In genomic region chr11:115323354-115323753, GRCm38 (mm10) we compare ENCODE assay signal across 24 mouse cellular contexts. TPM values are rescaled to one million over a fixed set of nuclear protein-coding genes. Genes with fewer than 3 reads are reported as not detected.
DNase-seq lines count a peak whose midpoint lies in the region; ATAC-seq lines count a peak whose summit lies in the region.
"Had no signal": no experiment of that assay in that cellular context is flagged by ENCODE, and none has a peak within 500 bp of the region (broad histone marks: within the 10 kb centered on the region; RNA-seq: fewer than 3 reads in every experiment).

No protein-coding gene starts in this region.

- ATAC-seq in heart, embryonic 12.5 days (ENCODE audit: insufficient number of reproducible peaks, low FRiP score) = no peak
- ATAC-seq in hindbrain, embryonic 16.5 days = no peak
- no peak for ATAC-seq in neural tube, embryonic 15.5 days (ENCODE audit: low FRiP score)
- no peak for ATAC-seq in monocyte, adult 5-6 weeks (replicated peaks; ENCODE audit: insufficient number of reproducible peaks, low FRiP score, low TSS enrichment, poor library complexity, severe bottlenecking)
- ATAC-seq: intestine, embryonic 15.5 days had no signal

- peaks cover 95% of the 10 kb centered on the region for H3K27me3 ChIP-seq in heart, embryonic 10.5 days (ENCODE audit: insufficient read depth, poor library complexity, severe bottlenecking)
- peaks cover 95% of the 10 kb centered on the region for H3K27me3 ChIP-seq in heart, embryonic 12.5 days (replicated peaks)
- H3K27me3 ChIP-seq in hindbrain, embryonic 16.5 days (replicated peaks; ENCODE audit: control insufficient read depth, insufficient read depth, low read length) = peaks cover 53% of the 10 kb centered on the region
- peaks cover 82% of the 10 kb centered on the region for H3K27me3 ChIP-seq in neural tube, embryonic 15.5 days (replicated peaks)

- H3K9ac ChIP-seq in heart, embryonic 12.5 days = no peak overlapping the region
- no peak overlapping the region for H3K9ac ChIP-seq in hindbrain, embryonic 16.5 days (ENCODE audit: low read depth, low read length)
- no peak overlapping the region for H3K9ac ChIP-seq in neural tube, embryonic 15.5 days (replicated peaks)
- H3K9ac ChIP-seq: intestine, embryonic 15.5 days; limb, embryonic 12.5 days; liver, embryonic 13.5 days; lung, embryonic 15.5 days; stomach, embryonic 15.5 days had no signal

- H3K4me1 ChIP-seq in heart, embryonic 10.5 days = peaks cover 35% of the 10 kb centered on the region
- H3K4me1 ChIP-seq in heart, embryonic 12.5 days (replicated peaks) = peaks cover 17% of the 10 kb centered on the region
- peaks cover 17% of the 10 kb centered on the region for H3K4me1 ChIP-seq in hindbrain, embryonic 16.5 days (ENCODE audit: control insufficient read depth, insufficient read depth, low read depth, low read length)
- peaks cover 33% of the 10 kb centered on the region for H3K4me1 ChIP-seq in neural tube, embryonic 15.5 days

- 17% methylated on average over 32 of the region's 32 CpGs for WGBS in heart, embryonic 10.5 days
- 14% methylated on average over 32 of the region's 32 CpGs for WGBS in heart, embryonic 12.5 days
- WGBS in hindbrain, embryonic 16.5 days = 15% methylated on average over 32 of the region's 32 CpGs
- 16% methylated on average over 32 of the region's 32 CpGs for WGBS in neural tube, embryonic 15.5 days

- H3K4me2 ChIP-seq in heart, embryonic 12.5 days = no peak overlapping the region
- H3K4me2 ChIP-seq in hindbrain, embryonic 16.5 days (ENCODE audit: low read length) = peak overlapping the region; percentile 20; the same call in 1 of the 2 replicates
- H3K4me2 ChIP-seq in neural tube, embryonic 15.5 days = peak overlapping the region; percentile 38; the same call in 1 of the 2 replicates
- H3K4me2 ChIP-seq: heart, embryonic 11.5 days; intestine, embryonic 15.5 days; liver, embryonic 13.5 days; lung, embryonic 15.5 days; stomach, embryonic 15.5 days had no signal

- DNase-seq in heart, embryonic 10.5 days (ENCODE audit: low spot score) = no peak
- peak; percentile 45 for DNase-seq in testis, postnatal 10 days (ENCODE audit: low spot score)
- no peak for DNase-seq in testis, postnatal 14 days (ENCODE audit: low spot score)
- DNase-seq in right cerebral cortex, postnatal 10 days (ENCODE audit: low spot score in 2 of 2) = no peak
- DNase-seq: adrenal gland, postnatal 10 days; cerebellum, adult 11-12 months; gastrocnemius, postnatal 36 days; liver, embryonic 13.5 days; thymus, postnatal 25 days had no signal

- no peaks in the 10 kb centered on the region for H3K9me3 ChIP-seq in heart, embryonic 10.5 days
- H3K9me3 ChIP-seq in heart, embryonic 12.5 days (replicated peaks) = no peaks in the 10 kb centered on the region
- H3K9me3 ChIP-seq in hindbrain, embryonic 16.5 days (ENCODE audit: control insufficient read depth, low read length) = no peaks in the 10 kb centered on the region
- no peaks in the 10 kb centered on the region for H3K9me3 ChIP-seq in neural tube, embryonic 15.5 days (replicated peaks)
- H3K9me3 ChIP-seq: intestine, embryonic 15.5 days; limb, embryonic 12.5 days; liver, embryonic 13.5 days; lung, embryonic 15.5 days; stomach, embryonic 15.5 days had no signal

- H3K27ac ChIP-seq in heart, embryonic 10.5 days = no peak overlapping the region
- no peak overlapping the region for H3K27ac ChIP-seq in heart, embryonic 12.5 days (ENCODE audit: poor library complexity, severe bottlenecking)
- H3K27ac ChIP-seq in hindbrain, embryonic 16.5 days (ENCODE audit: low read depth, low read length) = no peak overlapping the region
- H3K27ac ChIP-seq in neural tube, embryonic 15.5 days (replicated peaks) = no peak overlapping the region
- H3K27ac ChIP-seq: intestine, embryonic 15.5 days; limb, embryonic 12.5 days; liver, embryonic 13.5 days; lung, embryonic 15.5 days; stomach, embryonic 15.5 days had no signal

- H3K4me3 ChIP-seq in heart, embryonic 10.5 days = 0 out of 2 replicates have a peak overlapping the region, but pooled peaks have one; percentile 12
- no peak overlapping the region for H3K4me3 ChIP-seq in heart, embryonic 12.5 days
- H3K4me3 ChIP-seq in hindbrain, embryonic 16.5 days (ENCODE audit: low read length) = peak overlapping the region; percentile 13; the same call in 1 of the 2 replicates
- H3K4me3 ChIP-seq in neural tube, embryonic 15.5 days (replicated peaks) = 0 out of 2 replicates have a peak overlapping the region, but pooled peaks have one; percentile 12
- H3K4me3 ChIP-seq: erythroblast, embryonic 14.5 days; intestine, embryonic 15.5 days; limb, embryonic 12.5 days; liver, embryonic 13.5 days; lung, embryonic 15.5 days; stomach, embryonic 15.5 days had no signal

- no peaks in the 10 kb centered on the region for H3K36me3 ChIP-seq in heart, embryonic 10.5 days
- H3K36me3 ChIP-seq in heart, embryonic 12.5 days = no peaks in the 10 kb centered on the region
- no peaks in the 10 kb centered on the region for H3K36me3 ChIP-seq in hindbrain, embryonic 16.5 days (ENCODE audit: control insufficient read depth, insufficient read depth, low read length)
- no peaks in the 10 kb centered on the region for H3K36me3 ChIP-seq in neural tube, embryonic 15.5 days
- H3K36me3 ChIP-seq: intestine, embryonic 15.5 days; limb, embryonic 12.5 days; liver, embryonic 13.5 days; lung, embryonic 15.5 days; stomach, embryonic 15.5 days had no signal

RNA-seq across cellular contexts. Expression of gene Ush1g, which starts 1.5 kb away (rescaled TPM):
- polyA plus RNA-seq in heart, embryonic 10.5 days (2016; fragmentation: Nextera tagmentation; extraction: Ambion mirVana) = 0.26 and 0.34 TPM in 2 replicates
- polyA plus RNA-seq in heart, embryonic 12.5 days (2016; fragmentation: Nextera tagmentation; extraction: Ambion mirVana) = 0.06 and 0.08 TPM in 2 replicates
- 0.16 and 0.25 TPM in 2 replicates for polyA plus RNA-seq in hindbrain, embryonic 16.5 days (2015; fragmentation: Nextera tagmentation; extraction: Ambion mirVana)
- polyA plus RNA-seq in neural tube, embryonic 15.5 days (2015; fragmentation: Nextera tagmentation; extraction: Ambion mirVana) = 0.09 and 0.14 TPM in 2 replicates
- not detected in 3 replicates for total RNA-seq in monocyte, adult 5-6 weeks (2017)
- polyA plus RNA-seq: embryonic facial prominence, embryonic 11.5 days; erythroblast, embryonic 14.5 days; intestine, embryonic 15.5 days; kidney, embryonic 14.5 days; limb, embryonic 12.5 days; lung, embryonic 15.5 days had no signal

RNA-seq across cellular contexts. Expression of gene Otop3, which starts 11.2 kb away (rescaled TPM):
- polyA plus RNA-seq in heart, embryonic 10.5 days (2016; fragmentation: Nextera tagmentation; extraction: Ambion mirVana) = 0.05 TPM in 1 of 2 replicates, not detected in the other
- not detected in 2 replicates for polyA plus RNA-seq in heart, embryonic 12.5 days (2016; fragmentation: Nextera tagmentation; extraction: Ambion mirVana)
- 2.3 and 2.7 TPM in 2 replicates for polyA plus RNA-seq in hindbrain, embryonic 16.5 days (2015; fragmentation: Nextera tagmentation; extraction: Ambion mirVana)
- polyA plus RNA-seq in neural tube, embryonic 15.5 days (2015; fragmentation: Nextera tagmentation; extraction: Ambion mirVana) = 2.5 and 2.6 TPM in 2 replicates
- total RNA-seq in monocyte, adult 5-6 weeks (2017) = 0.39 TPM in 1 of 3 replicates, not detected in the others
- total RNA-seq: gastrocnemius, postnatal 36 days; heart, postnatal 25 days had no signal
- polyA plus RNA-seq: C2C12; embryonic facial prominence, embryonic 11.5 days; erythroblast, embryonic 14.5 days; heart, embryonic 11.5 days; kidney, embryonic 14.5 days; limb, embryonic 12.5 days; liver, embryonic 13.5 days; lung, embryonic 15.5 days; spleen, adult 2 months had no signal

RNA-seq across cellular contexts. Expression of gene Otop2, which starts 16.4 kb away (rescaled TPM):
- polyA plus RNA-seq in heart, embryonic 10.5 days (2016; fragmentation: Nextera tagmentation; extraction: Ambion mirVana) = not detected in 2 replicates
- not detected in 2 replicates for polyA plus RNA-seq in heart, embryonic 12.5 days (2016; fragmentation: Nextera tagmentation; extraction: Ambion mirVana)
- 0.06 and 0.18 TPM in 2 replicates for polyA plus RNA-seq in hindbrain, embryonic 16.5 days (2015; fragmentation: Nextera tagmentation; extraction: Ambion mirVana)
- polyA plus RNA-seq in neural tube, embryonic 15.5 days (2015; fragmentation: Nextera tagmentation; extraction: Ambion mirVana) = 0.15 and 0.26 TPM in 2 replicates
- total RNA-seq in monocyte, adult 5-6 weeks (2017) = not detected in 3 replicates
- total RNA-seq: adrenal gland, postnatal 10 days; gastrocnemius, postnatal 36 days; heart, postnatal 25 days had no signal
- polyA plus RNA-seq: C2C12; embryonic facial prominence, embryonic 11.5 days; erythroblast, embryonic 14.5 days; heart, embryonic 11.5 days; intestine, embryonic 15.5 days; limb, embryonic 12.5 days; liver, embryonic 13.5 days; lung, embryonic 15.5 days; spleen, adult 2 months had no signal

RNA-seq across cellular contexts. Expression of gene Fads6, which starts 25.9 kb away (rescaled TPM):
- polyA plus RNA-seq in heart, embryonic 10.5 days (2016; fragmentation: Nextera tagmentation; extraction: Ambion mirVana) = 0.64 and 1.3 TPM in 2 replicates
- polyA plus RNA-seq in heart, embryonic 12.5 days (2016; fragmentation: Nextera tagmentation; extraction: Ambion mirVana) = 0.51 and 0.86 TPM in 2 replicates
- 1.4 and 2.0 TPM in 2 replicates for polyA plus RNA-seq in hindbrain, embryonic 16.5 days (2015; fragmentation: Nextera tagmentation; extraction: Ambion mirVana)
- 2.0 and 2.1 TPM in 2 replicates for polyA plus RNA-seq in neural tube, embryonic 15.5 days (2015; fragmentation: Nextera tagmentation; extraction: Ambion mirVana)
- 0.11 to 0.78 TPM (median 0.38 TPM) in 3 replicates for total RNA-seq in monocyte, adult 5-6 weeks (2017)

RNA-seq across cellular contexts. Expression of gene Hid1, which starts 44.2 kb away (rescaled TPM):
- 5.5 and 8.6 TPM in 2 replicates for polyA plus RNA-seq in heart, embryonic 10.5 days (2016; fragmentation: Nextera tagmentation; extraction: Ambion mirVana)
- 6.0 and 7.4 TPM in 2 replicates for polyA plus RNA-seq in heart, embryonic 12.5 days (2016; fragmentation: Nextera tagmentation; extraction: Ambion mirVana)
- 66.9 and 67.8 TPM in 2 replicates for polyA plus RNA-seq in hindbrain, embryonic 16.5 days (2015; fragmentation: Nextera tagmentation; extraction: Ambion mirVana)
- polyA plus RNA-seq in neural tube, embryonic 15.5 days (2015; fragmentation: Nextera tagmentation; extraction: Ambion mirVana) = 49.5 and 55.6 TPM in 2 replicates
- total RNA-seq in monocyte, adult 5-6 weeks (2017) = 4.7 to 13.4 TPM (median 7.5 TPM) in 3 replicates
- polyA plus RNA-seq: erythroblast, embryonic 14.5 days had no signal
